Mouse (Mus musculus): ENCODE measurements at regions not wholly inside any gene's neighbourhood (a gene's known extent, or its start where the extent isn't known, plus 50 kb on each side); places are given as distances from the start of the nearest gene placed in this dataset.

GRCm38 (mm10) chr8:32958331-32958730, 470.2 kb upstream of the 5930422O12Rik start:
- no peaks in the 10 kb centered on the region for H3K27me3 ChIP-seq (replicated peaks; ENCODE audit: control insufficient read depth, insufficient read depth, low read length)
- H3K27ac ChIP-seq (ENCODE audit: low read depth, low read length), result no peak overlapping the region
- TF ChIP-seq CTCF (IDR thresholded peaks at IDR 0.05; ENCODE audit: low read depth), result no peak
- no peak for ATAC-seq
- H3K4me3 ChIP-seq (ENCODE audit: low read depth, low read length), result no peak overlapping the region
- WGBS, result 72% methylated on average over 1 of the region's 1 CpGs
- H3K4me2 ChIP-seq (replicated peaks; ENCODE audit: low read depth), result no peak overlapping the region
- H3K36me3 ChIP-seq (ENCODE audit: control insufficient read depth, insufficient read depth), result no peaks in the 10 kb centered on the region
- no peaks in the 10 kb centered on the region for H3K9me3 ChIP-seq (ENCODE audit: control insufficient read depth)
- H3K9ac ChIP-seq (ENCODE audit: low read depth, low read length), result no peak overlapping the region
- no peaks in the 10 kb centered on the region for H3K4me1 ChIP-seq (replicated peaks; ENCODE audit: control insufficient read depth, insufficient read depth, low read length)

GRCm38 (mm10) chr8:32958855-32959254, 469.7 kb upstream of the 5930422O12Rik start:
- Histone ChIP-seq H3K4me1 (replicated peaks; ENCODE audit: control insufficient read depth, insufficient read depth, low read length) (no peaks in the 10 kb centered on the region), H3K4me2 (replicated peaks; ENCODE audit: low read depth) (no peak overlapping the region), H3K27ac (ENCODE audit: low read depth, low read length) (no peak overlapping the region), H3K27me3 (replicated peaks; ENCODE audit: control insufficient read depth, insufficient read depth, low read length) (no peaks in the 10 kb centered on the region), H3K4me3 (ENCODE audit: low read depth, low read length) (no peak overlapping the region), H3K9me3 (ENCODE audit: control insufficient read depth) (no peaks in the 10 kb centered on the region), H3K36me3 (ENCODE audit: control insufficient read depth, insufficient read depth) (no peaks in the 10 kb centered on the region), H3K9ac (ENCODE audit: low read depth, low read length) (no peak overlapping the region)
- ATAC-seq, result no peak
- 93% methylated on average over 4 of the region's 4 CpGs for WGBS
- TF ChIP-seq CTCF (IDR thresholded peaks at IDR 0.05; ENCODE audit: low read depth), result no peak

- H3K27ac ChIP-seq (ENCODE audit: low read depth, low read length), result no peak overlapping the region
- no peak overlapping the region for H3K4me2 ChIP-seq (replicated peaks; ENCODE audit: low read depth)
- no peaks in the 10 kb centered on the region for H3K36me3 ChIP-seq (ENCODE audit: control insufficient read depth, insufficient read depth)
- no peaks in the 10 kb centered on the region for H3K9me3 ChIP-seq (ENCODE audit: control insufficient read depth)
- no peak for ATAC-seq
- TF ChIP-seq CTCF (IDR thresholded peaks at IDR 0.05; ENCODE audit: low read depth), result no peak
- 92% methylated on average over 12 of the region's 12 CpGs for WGBS
- H3K9ac ChIP-seq (ENCODE audit: low read depth, low read length), result no peak overlapping the region
- no peak overlapping the region for H3K4me3 ChIP-seq (ENCODE audit: low read depth, low read length)
- H3K27me3 ChIP-seq (replicated peaks; ENCODE audit: control insufficient read depth, insufficient read depth, low read length), result no peaks in the 10 kb centered on the region
- no peaks in the 10 kb centered on the region for H3K4me1 ChIP-seq (replicated peaks; ENCODE audit: control insufficient read depth, insufficient read depth, low read length)
These were observed 469.0 kb upstream of the 5930422O12Rik start for GRCm38 (mm10) chr8:32959326-32960064.

GRCm38 (mm10) chr8:32990216-32990615, 438.3 kb upstream of the 5930422O12Rik start:
- 82% methylated on average over 3 of the region's 3 CpGs for WGBS
- Histone ChIP-seq H3K9ac (ENCODE audit: low read depth, low read length) (no peak overlapping the region), H3K4me2 (replicated peaks; ENCODE audit: low read depth) (no peak overlapping the region), H3K4me3 (ENCODE audit: low read depth, low read length) (no peak overlapping the region), H3K27ac (ENCODE audit: low read depth, low read length) (no peak overlapping the region), H3K27me3 (replicated peaks; ENCODE audit: control insufficient read depth, insufficient read depth, low read length) (no peaks in the 10 kb centered on the region), H3K36me3 (ENCODE audit: control insufficient read depth, insufficient read depth) (no peaks in the 10 kb centered on the region), H3K9me3 (ENCODE audit: control insufficient read depth) (no peaks in the 10 kb centered on the region), H3K4me1 (replicated peaks; ENCODE audit: control insufficient read depth, insufficient read depth, low read length) (no peaks in the 10 kb centered on the region)
- TF ChIP-seq CTCF (IDR thresholded peaks at IDR 0.05; ENCODE audit: low read depth), result no peak
- ATAC-seq, result no peak

- 74% methylated on average over 7 of the region's 7 CpGs for WGBS
- ATAC-seq, result no peak
These were observed 424.4 kb upstream of the 5930422O12Rik start for GRCm38 (mm10) chr8:33003967-33004564.

GRCm38 (mm10) chr8:33004570-33004969, 423.9 kb upstream of the 5930422O12Rik start:
- no peak overlapping the region for H3K9ac ChIP-seq (ENCODE audit: low read depth, low read length)
- H3K27ac ChIP-seq (ENCODE audit: low read depth, low read length), result no peak overlapping the region
- TF ChIP-seq CTCF (IDR thresholded peaks at IDR 0.05; ENCODE audit: low read depth), result no peak
- no peaks in the 10 kb centered on the region for H3K27me3 ChIP-seq (replicated peaks; ENCODE audit: control insufficient read depth, insufficient read depth, low read length)
- ATAC-seq, result no peak
- H3K9me3 ChIP-seq (ENCODE audit: control insufficient read depth), result no peaks in the 10 kb centered on the region
- H3K4me3 ChIP-seq (ENCODE audit: low read depth, low read length), result no peak overlapping the region
- no peaks in the 10 kb centered on the region for H3K4me1 ChIP-seq (replicated peaks; ENCODE audit: control insufficient read depth, insufficient read depth, low read length)
- H3K4me2 ChIP-seq (replicated peaks; ENCODE audit: low read depth), result no peak overlapping the region
- WGBS, result 49% methylated on average over 2 of the region's 2 CpGs
- no peaks in the 10 kb centered on the region for H3K36me3 ChIP-seq (ENCODE audit: control insufficient read depth, insufficient read depth)

More at GRCm38 (mm10) chr8:33003967-33004564, 424.4 kb upstream of the 5930422O12Rik start:
- Histone ChIP-seq H3K4me1 (replicated peaks; ENCODE audit: control insufficient read depth, insufficient read depth, low read length) (no peaks in the 10 kb centered on the region), H3K36me3 (ENCODE audit: control insufficient read depth, insufficient read depth) (no peaks in the 10 kb centered on the region), H3K27ac (ENCODE audit: low read depth, low read length) (no peak overlapping the region), H3K4me3 (ENCODE audit: low read depth, low read length) (no peak overlapping the region), H3K9me3 (ENCODE audit: control insufficient read depth) (no peaks in the 10 kb centered on the region), H3K9ac (ENCODE audit: low read depth, low read length) (no peak overlapping the region), H3K4me2 (replicated peaks; ENCODE audit: low read depth) (no peak overlapping the region), H3K27me3 (replicated peaks; ENCODE audit: control insufficient read depth, insufficient read depth, low read length) (no peaks in the 10 kb centered on the region)
- no peak for TF ChIP-seq CTCF (IDR thresholded peaks at IDR 0.05; ENCODE audit: low read depth)

Measured in intestine, postnatal 0 days (tissue).